Mouse (Mus musculus) kidney, adult 2 months (tissue): ENCODE measurements at regions not wholly inside any gene's neighbourhood (a gene's known extent, or its start where the extent isn't known, plus 50 kb on each side); places are given as distances from the start of the nearest gene placed in this dataset.

Source experiments
- CTCF ChIP-seq: fragments of 200-500 bp; conservative IDR thresholded peaks from 2 replicates; pipeline ENCODE4 v1.5.1; 2011; ENCODE audit warnings: low read depth, mild to moderate bottlenecking, control low read depth, low read length, moderate library complexity, mixed read lengths; ENCODE audit not compliant: insufficient read depth, insufficient read length
- POLR2A ChIP-seq: fragments of 200-500 bp; IDR thresholded peaks from one replicate; pipeline ENCODE4 v1.6.1; 2011; ENCODE audit warnings: low read depth, low read length, control low read depth

- TF ChIP-seq POLR2A (no peak), CTCF (no peak)
These were observed 219.3 kb upstream of the Pdzrn3 start for GRCm38 (mm10) chr6:101596995-101597394.
